Mouse (Mus musculus) gastrocnemius, postnatal 36 days (tissue): ENCODE results near the gene Slc28a1. TPM values are rescaled to one million over a fixed set of nuclear protein-coding genes. Genes with fewer than 3 reads are reported as not detected.
"Not testable (repeated sequence)": the region's sequence is repeated elsewhere in the genome, so short reads cannot be mapped to it uniquely, and the experiment has no call there.

Experiments
- DNase-seq, 2 experiments: peaks; one replicate each; pipeline ENCODE4 v3.0.0; 2022
- intact Hi-C: fragments of 180-260 bp; cut with DNase I; formaldehyde crosslinking; loops from one replicate; pipeline ENCODE4 v1.15.1; 2025
- total RNA-seq, 2 experiments: library from RNA; stranded (reverse); gene quantifications; 2 replicates each; pipeline ENCODE4 v1.2.3; 2021

The Slc28a1 gene
- total RNA-seq, 2 experiments from 2014 or later = 0.20 to 0.36 TPM

- DNase-seq = no peak
- intact Hi-C loops = loop anchor here (5.0 to 10.0 kb wide), 2 partner anchors 277 to 414 kb away; no protein-coding TSS in a partner anchor
Measured at GRCm38 (mm10) chr7:81158933-81159332, 44.3 kb downstream of the Slc28a1 start.

GRCm38 (mm10) chr7:81161666-81162065 is 47.1 kb downstream of the Slc28a1 start:
- intact Hi-C loops = loop anchor here (2.0 kb wide), 1 partner anchor 179 kb away; no protein-coding TSS in a partner anchor
- no peak for DNase-seq

- DNase-seq = peak; percentile 69 to 73
- intact Hi-C loops = loop anchor here (2.0 kb wide), 1 partner anchor 178 kb away; no protein-coding TSS in a partner anchor
Measured at GRCm38 (mm10) chr7:81162345-81162744, 47.7 kb downstream of the Slc28a1 start.

GRCm38 (mm10) chr7:81164411-81164810 is 49.8 kb downstream of the Slc28a1 start:
- intact Hi-C loops = no loop called here
- DNase-seq = no peak

- intact Hi-C loops = loop anchor here (2.0 to 5.0 kb wide), 2 partner anchors 40 to 168 kb away; no protein-coding TSS in a partner anchor
- DNase-seq = no peak
Measured at GRCm38 (mm10) chr7:81167124-81167523, 52.5 kb downstream of the Slc28a1 start.

GRCm38 (mm10) chr7:81169351-81169750 is 54.8 kb downstream of the Slc28a1 start:
- intact Hi-C loops = loop anchor here (2.0 to 5.0 kb wide), 2 partner anchors 38 to 133 kb away; no protein-coding TSS in a partner anchor
- DNase-seq = no peak

GRCm38 (mm10) chr7:81173931-81174330 is 59.3 kb downstream of the Slc28a1 start:
- DNase-seq = no peak

GRCm38 (mm10) chr7:81174654-81175053 is 60.1 kb downstream of the Slc28a1 start:
- no peak for DNase-seq
- intact Hi-C loops = no loop called here

More at GRCm38 (mm10) chr7:81173931-81174330, 59.3 kb downstream of the Slc28a1 start:
- intact Hi-C loops = no loop called here

GRCm38 (mm10) chr7:81176187-81176769 is 61.7 kb downstream of the Slc28a1 start:
- intact Hi-C loops = no loop called here
- no peak for DNase-seq

GRCm38 (mm10) chr7:81179494-81179893 is 64.9 kb downstream of the Slc28a1 start:
- intact Hi-C loops = no loop called here
- no peak for DNase-seq

- DNase-seq = peak in 1 of 2 experiments; percentile 14
- intact Hi-C loops = no loop called here
Measured at GRCm38 (mm10) chr7:81182492-81183175, 68.0 kb downstream of the Slc28a1 start.

- intact Hi-C loops = no loop called here
Measured at GRCm38 (mm10) chr7:81183181-81183580, 68.6 kb downstream of the Slc28a1 start.

GRCm38 (mm10) chr7:81184136-81184535 is 69.5 kb downstream of the Slc28a1 start:
- intact Hi-C loops = no loop called here
- no peak for DNase-seq

More at GRCm38 (mm10) chr7:81183181-81183580, 68.6 kb downstream of the Slc28a1 start:
- no peak for DNase-seq

GRCm38 (mm10) chr7:81184651-81185050 is 70.1 kb downstream of the Slc28a1 start:
- intact Hi-C loops = no loop called here
- no peak for DNase-seq

GRCm38 (mm10) chr7:81186036-81186435 is 71.4 kb downstream of the Slc28a1 start:
- intact Hi-C loops, DNase-seq: not testable (repeated sequence)

GRCm38 (mm10) chr7:81189180-81189579 is 74.6 kb downstream of the Slc28a1 start:
- no peak for DNase-seq
- intact Hi-C loops = no loop called here

GRCm38 (mm10) chr7:81195509-81195908 is 80.9 kb downstream of the Slc28a1 start:
- intact Hi-C loops = no loop called here
- DNase-seq = no peak

- intact Hi-C loops = no loop called here
- DNase-seq = no peak
Measured at GRCm38 (mm10) chr7:81196796-81197195, 82.2 kb downstream of the Slc28a1 start.

- peak in 1 of 2 experiments; percentile 19 for DNase-seq
- intact Hi-C loops = no loop called here
Measured at GRCm38 (mm10) chr7:81198538-81198937, 83.9 kb downstream of the Slc28a1 start.

- intact Hi-C loops = no loop called here
- DNase-seq = no peak
Measured at GRCm38 (mm10) chr7:81199109-81199508, 84.5 kb downstream of the Slc28a1 start.

- DNase-seq = no peak
- intact Hi-C loops = no loop called here
Measured at GRCm38 (mm10) chr7:81199757-81200156, 85.2 kb downstream of the Slc28a1 start.

- intact Hi-C loops = no loop called here
Measured at GRCm38 (mm10) chr7:81202389-81202788, 87.8 kb downstream of the Slc28a1 start.

More at GRCm38 (mm10) chr7:81202389-81202788, 87.8 kb downstream of the Slc28a1 start:
- no peak for DNase-seq
